ENCODE assay signal across 11 mouse cellular contexts in the genomic region with DNA sequence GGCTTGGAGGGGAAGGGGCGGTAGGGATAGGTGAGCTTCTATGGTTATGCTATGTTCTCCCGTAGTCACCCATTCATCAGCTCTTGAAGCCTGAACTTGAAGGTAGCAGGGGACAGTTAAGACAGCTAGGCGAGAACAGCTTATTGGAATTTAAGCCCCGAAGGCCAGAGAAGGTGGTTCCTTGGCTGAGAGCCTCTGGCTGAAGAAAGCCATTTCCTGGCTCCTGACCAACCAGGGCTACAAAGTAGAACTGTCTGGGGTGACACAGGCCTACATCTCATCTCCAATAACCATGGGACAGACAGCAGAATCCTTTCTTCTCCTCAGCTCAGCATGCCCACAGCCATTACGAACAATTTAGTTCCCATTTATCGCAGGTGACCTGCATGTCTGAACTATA.
DNase-seq lines count a peak whose midpoint lies in the region; ATAC-seq and TF ChIP-seq lines count a peak whose summit lies in the region.
"Had no signal": no experiment of that assay in that cellular context is flagged by ENCODE, and none has a peak within 500 bp of the region (broad histone marks: within the 10 kb centered on the region; RNA-seq: fewer than 3 reads in every experiment).

No protein-coding gene starts in this region.

- intact Hi-C loops in heart, postnatal 25 days (cut with DNase I): no loop called here

- peaks cover 9% of the 10 kb centered on the region for H3K4me1 ChIP-seq in lung, embryonic 16.5 days (replicated peaks; ENCODE audit: control insufficient read depth, insufficient read depth, low read length)
- H3K4me1 ChIP-seq in lung, adult 2 months (ENCODE audit: control insufficient read depth, insufficient read depth, low read length): no peaks in the 10 kb centered on the region; the same call in 1 of the 2 replicates
- H3K4me1 ChIP-seq in forebrain, embryonic 16.5 days (replicated peaks; ENCODE audit: control insufficient read depth, insufficient read depth, low read length): no peaks in the 10 kb centered on the region
- no peaks in the 10 kb centered on the region for H3K4me1 ChIP-seq in forebrain, postnatal 0 days (ENCODE audit: insufficient read depth)
- H3K4me1 ChIP-seq: embryonic facial prominence, embryonic 15.5 days had no signal

- H3K36me3 ChIP-seq in lung, embryonic 16.5 days (ENCODE audit: control insufficient read depth, insufficient read depth, low read length): no peaks in the 10 kb centered on the region
- H3K36me3 ChIP-seq in forebrain, embryonic 16.5 days (ENCODE audit: control insufficient read depth, insufficient read depth): no peaks in the 10 kb centered on the region
- no peaks in the 10 kb centered on the region for H3K36me3 ChIP-seq in forebrain, postnatal 0 days (ENCODE audit: insufficient read depth)
- H3K36me3 ChIP-seq: embryonic facial prominence, embryonic 15.5 days had no signal

- TF ChIP-seq CTCF in lung, adult 2 months (IDR thresholded peaks at IDR 0.05; ENCODE audit: insufficient read depth, low read length): no peak
- TF ChIP-seq CTCF in forebrain, postnatal 0 days (IDR thresholded peaks at IDR 0.05; ENCODE audit: low read depth): no peak

- no peak for ATAC-seq in lung, embryonic 16.5 days (ENCODE audit: low read depth)
- no peak for ATAC-seq in forebrain, embryonic 16.5 days
- no peak for ATAC-seq in forebrain, postnatal 0 days
- ATAC-seq: intestine, postnatal 0 days; Patski had no signal

- H3K4me3 ChIP-seq in lung, embryonic 16.5 days (ENCODE audit: low read length): no peak overlapping the region
- no peak overlapping the region for H3K4me3 ChIP-seq in lung, adult 2 months (replicated peaks; ENCODE audit: extremely low read depth, low read depth, low read length)
- no peak overlapping the region for H3K4me3 ChIP-seq in forebrain, embryonic 16.5 days (replicated peaks; ENCODE audit: low read length)
- no peak overlapping the region for H3K4me3 ChIP-seq in forebrain, postnatal 0 days (ENCODE audit: low read depth, low read length)
- H3K4me3 ChIP-seq: embryonic facial prominence, embryonic 15.5 days had no signal

- peak overlapping the region; percentile 36; the same call in 1 of the 2 replicates for H3K27ac ChIP-seq in lung, embryonic 16.5 days (ENCODE audit: low read length)
- no peak overlapping the region for H3K27ac ChIP-seq in forebrain, embryonic 16.5 days (ENCODE audit: low read length)
- H3K27ac ChIP-seq in forebrain, postnatal 0 days (ENCODE audit: low read depth, low read length): no peak overlapping the region
- H3K27ac ChIP-seq: embryonic facial prominence, embryonic 15.5 days had no signal

- H3K9ac ChIP-seq in lung, embryonic 16.5 days (ENCODE audit: low read length): no peak overlapping the region
- H3K9ac ChIP-seq in forebrain, embryonic 16.5 days (replicated peaks; ENCODE audit: low read depth, low read length): no peak overlapping the region
- H3K9ac ChIP-seq in forebrain, postnatal 0 days: no peak overlapping the region
- H3K9ac ChIP-seq: embryonic facial prominence, embryonic 15.5 days had no signal

- H3K4me2 ChIP-seq in lung, embryonic 16.5 days (ENCODE audit: low read depth, low read length): no peak overlapping the region
- no peak overlapping the region for H3K4me2 ChIP-seq in forebrain, embryonic 16.5 days (ENCODE audit: low read length)
- no peak overlapping the region for H3K4me2 ChIP-seq in forebrain, postnatal 0 days (ENCODE audit: low read depth)
- H3K4me2 ChIP-seq: embryonic facial prominence, embryonic 15.5 days had no signal

- WGBS in lung, embryonic 16.5 days: 55% methylated on average over 6 of the region's 6 CpGs
- 68% methylated on average over 6 of the region's 6 CpGs for WGBS in lung, adult 2 months
- WGBS in forebrain, embryonic 16.5 days: 89% methylated on average over 6 of the region's 6 CpGs
- WGBS in forebrain, postnatal 0 days: 79% methylated on average over 6 of the region's 6 CpGs

- no peak for TF ChIP-seq POLR2A in lung, adult 2 months (IDR thresholded peaks at IDR 0.05; ENCODE audit: borderline replicate concordance, extremely low read depth, low read depth, low read length)

- peak; percentile 95 for DNase-seq in heart, adult 11 months
- no peak for DNase-seq in heart, postnatal 25 days (ENCODE audit: low spot score)
- no peak for DNase-seq in lung, adult 2 months
- peak; percentile 68 for DNase-seq in heart, postnatal 4 days
- no peak for DNase-seq in forebrain, postnatal 0 days
- DNase-seq: liver had no signal

- no peaks in the 10 kb centered on the region for H3K27me3 ChIP-seq in lung, embryonic 16.5 days (ENCODE audit: control insufficient read depth, insufficient read depth, low read depth, low read length)
- H3K27me3 ChIP-seq in forebrain, embryonic 16.5 days (replicated peaks; ENCODE audit: control insufficient read depth, insufficient read depth, low read length): no peaks in the 10 kb centered on the region
- no peaks in the 10 kb centered on the region for H3K27me3 ChIP-seq in forebrain, postnatal 0 days (ENCODE audit: insufficient read depth, low read length)
- H3K27me3 ChIP-seq: embryonic facial prominence, embryonic 15.5 days had no signal

- H3K9me3 ChIP-seq in lung, embryonic 16.5 days (ENCODE audit: control insufficient read depth, low read length): no peaks in the 10 kb centered on the region
- H3K9me3 ChIP-seq in forebrain, embryonic 16.5 days (ENCODE audit: control insufficient read depth, low read length): no peaks in the 10 kb centered on the region
- H3K9me3 ChIP-seq in forebrain, postnatal 0 days (ENCODE audit: low read length): no peaks in the 10 kb centered on the region
- H3K9me3 ChIP-seq: embryonic facial prominence, embryonic 15.5 days had no signal

Comparison
In these comparisons a context has a peak if more than half of its experiments do, and no peak if none do; other contexts are left out.
1. DNase-seq: peak in heart, adult 11 months (single experiment) and heart, postnatal 4 days (single experiment); none in heart, postnatal 25 days (single experiment), lung, adult 2 months (single experiment) and forebrain, postnatal 0 days (single experiment).